Mouse (Mus musculus) adipose tissue, adult 10 weeks (tissue): Measurements from ENCODE around the gene Gm21118. TPM values are rescaled to one million over a fixed set of nuclear protein-coding genes. Genes with fewer than 3 reads are reported as not detected.

Experiments
- polyA plus RNA-seq: library from polyadenylated mRNA; stranded (reverse); fragments of 350-450 nt; fragmentation: Illumina TruSeq; extraction: RNeasy Lipid Tissue Mini Kit (QIAGEN cat#74804); gene quantifications from one replicate; pipeline ENCODE4 v1.2.3, GENCODE M21; 2014; ENCODE audit warnings: low read depth, low replicate concordance

Gene Gm21118
- 0.43 TPM for polyA plus RNA-seq

DNA sequence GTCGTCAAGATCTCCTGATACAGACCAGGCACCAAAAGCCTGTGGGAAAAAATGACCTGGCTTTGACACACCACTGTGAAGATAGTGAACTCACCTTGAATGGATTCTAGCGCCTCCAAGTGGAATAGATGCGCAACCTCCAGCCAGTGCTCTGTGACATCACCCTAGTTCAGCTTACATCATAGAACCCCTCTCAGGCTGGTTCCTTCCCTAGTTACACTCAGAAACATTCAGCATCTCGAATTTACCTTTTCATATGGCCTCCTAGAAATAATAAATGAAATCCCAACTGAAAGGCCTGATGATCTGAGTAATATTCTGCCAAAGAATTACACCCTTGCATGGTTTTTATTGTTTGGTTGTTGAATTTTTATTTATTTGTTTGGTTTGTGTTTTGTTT, at the start of gene Gm21118:
TSS of gene Gm21118 (minus strand) at position 101 of the 400 bp plus-strand sequence.

DNA sequence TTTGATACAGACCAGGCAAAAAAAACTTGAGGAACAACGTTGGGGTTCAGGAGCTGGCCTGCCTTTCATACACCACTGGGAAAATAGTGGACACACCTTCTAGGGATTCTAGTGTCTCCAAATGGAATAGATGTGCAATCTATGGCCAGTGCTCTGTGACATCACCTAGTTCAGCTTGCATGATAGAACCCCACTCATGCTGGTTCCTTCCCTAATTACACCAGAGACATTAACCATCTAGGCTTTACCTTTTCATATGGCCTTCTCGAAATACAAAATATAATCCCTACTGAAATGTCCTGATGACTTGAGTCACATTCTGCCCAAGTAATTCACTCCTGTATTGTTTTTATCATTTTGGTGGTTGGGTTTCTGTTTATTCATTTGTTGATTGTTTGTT, 29.7 kb upstream of the Gm21118 start, which contains the start of the genes Gm29423 and Gm29644:
TSS of gene Gm29423 (minus strand) at position 101 of the 400 bp plus-strand sequence.
TSS of gene Gm29644 (minus strand) at position 157 of the 400 bp plus-strand sequence.

Other genes with a start within 250 kb of the Gm21118 start
- gene Gm29423, start 29.6 kb upstream of the Gm21118 start, polyA plus RNA-seq = not detected
- gene Gm29644, start 29.7 kb upstream of the Gm21118 start, polyA plus RNA-seq = not detected
- not detected for gene Gm20888, start 168.2 kb upstream of the Gm21118 start, polyA plus RNA-seq